Mouse (Mus musculus) embryo, embryonic 10 days (tissue): ENCODE measurements around the gene Exph5.

ENCODE experiments used
- DNase-seq: peaks from one replicate; pipeline ENCODE4 v3.0.0-alpha.2; 2015; ENCODE audit warnings: low spot score

Gene Exph5

DNA sequence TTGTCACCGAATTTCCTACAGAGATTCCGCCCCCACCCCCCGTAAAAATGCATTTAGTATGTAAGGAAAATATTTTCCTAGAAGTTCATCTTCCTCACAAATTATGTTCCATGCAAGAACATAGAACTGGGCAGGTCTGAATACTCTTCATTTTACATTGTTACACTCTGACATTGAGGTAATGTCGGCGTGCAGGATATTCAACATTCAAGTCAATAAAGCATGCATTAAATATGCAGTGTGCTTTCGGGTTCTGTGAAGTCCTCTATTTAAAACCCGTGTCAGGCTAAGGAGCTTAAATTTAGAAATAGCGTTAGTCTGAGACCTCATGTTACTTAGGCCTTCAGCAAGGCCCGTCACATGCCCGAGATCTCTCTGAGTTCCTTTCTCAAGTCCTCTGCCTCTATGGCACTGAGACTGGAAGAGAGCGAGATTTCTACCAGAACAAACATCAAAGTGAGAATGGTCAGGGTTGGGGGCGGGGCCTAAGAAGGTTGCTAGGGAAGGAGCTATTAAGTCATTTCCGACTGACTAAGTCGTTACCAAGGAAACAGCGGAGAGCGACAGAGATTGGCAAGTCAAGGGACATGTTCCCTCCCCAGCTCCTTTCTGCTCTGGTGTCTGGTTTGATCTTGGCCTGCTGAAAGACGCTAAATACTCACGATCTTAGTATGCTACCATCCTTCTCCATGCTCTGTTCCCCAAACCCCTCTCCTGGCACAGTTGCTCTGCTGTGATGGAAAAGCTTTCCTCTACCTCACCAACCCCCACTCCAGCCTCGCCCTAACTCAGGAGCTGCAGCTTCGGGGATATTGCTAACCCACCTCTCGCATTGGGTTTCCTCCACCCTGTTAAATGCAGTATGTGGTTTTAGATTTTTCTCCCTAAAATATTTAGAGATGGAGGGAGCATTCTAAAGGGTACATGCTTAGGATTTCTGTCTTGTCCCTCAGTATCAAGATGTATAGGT lies 103.6 kb downstream of the Exph5 start:
- peak; percentile 91 for DNase-seq

DNA sequence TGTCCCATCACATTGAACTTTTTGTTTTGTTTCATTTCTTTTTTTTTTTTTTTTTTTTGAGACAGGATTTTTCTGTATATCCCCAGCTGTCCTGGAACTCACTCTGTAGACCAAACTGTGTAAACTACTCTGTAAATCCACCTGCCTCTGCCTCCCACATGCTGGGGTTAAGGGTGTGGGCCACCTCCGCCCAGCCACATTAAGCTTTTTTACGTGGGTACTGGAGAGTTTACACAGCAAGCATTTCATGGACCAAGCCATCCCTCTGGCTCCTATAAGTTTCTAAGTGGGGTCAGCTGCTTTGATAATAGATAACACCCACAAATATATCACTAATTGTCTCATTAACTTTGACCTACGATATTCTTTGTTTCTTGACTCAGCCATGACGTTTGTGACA lies 107.1 kb downstream of the Exph5 start:
- no peak for DNase-seq

DNA sequence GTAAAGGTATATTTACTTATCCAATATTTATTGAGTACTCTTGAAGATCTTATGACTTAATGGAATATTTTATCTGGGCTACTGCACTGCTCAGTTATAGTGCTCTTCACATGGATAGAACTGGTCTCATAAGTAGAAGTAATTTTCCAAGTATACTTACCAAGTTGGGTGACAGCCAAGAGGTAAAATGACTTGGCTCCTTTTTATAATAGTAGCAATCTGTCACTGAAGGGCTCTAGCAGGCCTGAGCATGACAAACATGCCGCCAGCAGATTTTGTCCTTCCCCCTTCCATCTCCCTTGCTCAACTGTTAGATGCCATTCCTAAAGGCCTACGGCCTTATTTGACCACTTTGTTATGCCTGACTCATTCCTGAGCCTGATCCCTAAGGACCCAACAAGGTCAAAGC lies 107.5 kb downstream of the Exph5 start:
- DNase-seq, result no peak

DNA sequence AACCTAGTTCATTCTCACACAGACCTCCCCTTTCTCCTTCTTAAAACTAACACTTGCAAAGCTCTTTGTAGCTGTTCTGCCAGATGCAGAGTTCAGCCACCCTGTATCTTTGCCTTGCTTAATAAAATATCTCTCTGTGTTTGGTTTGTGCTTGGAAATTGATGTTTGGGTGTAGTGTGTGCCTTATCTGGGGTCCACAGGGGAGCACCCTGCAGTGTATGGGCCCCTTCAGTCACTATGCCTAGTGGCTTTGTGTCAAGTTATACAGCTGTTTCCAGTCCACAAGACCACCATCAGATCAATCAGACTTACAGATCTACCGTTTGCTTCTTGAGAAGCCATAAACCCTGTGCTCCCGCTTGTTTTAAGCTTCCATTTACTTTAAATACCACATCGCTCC lies 108.0 kb downstream of the Exph5 start:
- no peak for DNase-seq

DNA sequence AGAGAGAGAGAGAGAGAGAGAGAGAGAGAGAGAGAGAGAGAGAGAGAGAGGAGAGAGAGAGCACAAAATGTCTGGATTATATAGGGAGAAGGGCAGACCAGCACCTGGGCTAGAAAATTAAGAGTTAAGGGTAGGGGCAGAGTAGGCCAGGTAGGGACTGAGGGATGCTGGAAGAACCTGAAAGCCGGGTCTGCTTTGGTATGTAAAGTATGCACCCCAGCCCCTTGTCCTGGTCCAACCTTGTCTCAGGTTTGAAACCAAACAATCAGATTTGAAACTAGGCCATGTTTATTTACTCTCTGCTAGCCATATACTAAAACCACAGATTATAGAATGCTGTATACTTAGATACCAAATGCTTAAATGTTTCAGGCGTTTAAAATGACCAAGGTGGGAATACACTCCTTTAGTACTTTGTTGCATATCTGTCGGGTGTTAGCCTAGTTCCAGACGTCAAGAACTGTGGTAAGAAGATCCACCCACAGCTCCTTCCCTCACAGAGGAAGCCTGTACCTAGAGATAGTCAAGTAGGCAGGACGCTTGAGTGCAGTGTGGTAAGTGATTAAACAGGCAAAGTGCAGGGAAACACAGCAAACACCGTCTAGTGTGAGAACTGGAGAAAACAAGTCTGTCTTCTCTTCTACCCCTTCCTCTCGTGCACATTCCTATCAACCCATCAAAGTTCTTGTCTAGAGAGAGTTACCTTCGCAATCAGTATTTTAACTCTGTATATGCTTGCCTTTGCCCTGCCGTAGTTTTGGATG lies 120.8 kb downstream of the Exph5 start:
- DNase-seq, result peak; percentile 25

DNA sequence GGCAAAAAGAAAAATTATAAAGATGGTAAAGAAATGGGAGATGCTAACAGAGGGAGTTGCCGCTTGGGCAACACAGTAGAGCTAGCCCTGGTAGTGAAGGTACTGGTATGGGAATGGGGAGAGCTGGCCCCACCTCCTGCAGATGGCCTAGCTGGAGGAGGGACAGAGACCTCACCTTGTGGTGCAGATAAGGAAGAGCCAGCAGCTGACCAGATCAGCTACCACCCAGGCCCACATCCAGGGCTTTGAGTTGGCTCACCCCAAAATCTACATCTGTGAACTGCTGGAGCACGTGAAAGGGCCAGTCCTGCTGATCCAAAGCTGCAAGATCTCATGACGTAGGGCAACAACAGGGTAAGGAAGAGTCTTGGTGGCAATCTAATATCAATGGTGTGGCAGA lies 125.3 kb downstream of the Exph5 start:
- DNase-seq, result no peak
